Mouse (Mus musculus): ENCODE results near the gene Naaa.

The Naaa gene

DNA sequence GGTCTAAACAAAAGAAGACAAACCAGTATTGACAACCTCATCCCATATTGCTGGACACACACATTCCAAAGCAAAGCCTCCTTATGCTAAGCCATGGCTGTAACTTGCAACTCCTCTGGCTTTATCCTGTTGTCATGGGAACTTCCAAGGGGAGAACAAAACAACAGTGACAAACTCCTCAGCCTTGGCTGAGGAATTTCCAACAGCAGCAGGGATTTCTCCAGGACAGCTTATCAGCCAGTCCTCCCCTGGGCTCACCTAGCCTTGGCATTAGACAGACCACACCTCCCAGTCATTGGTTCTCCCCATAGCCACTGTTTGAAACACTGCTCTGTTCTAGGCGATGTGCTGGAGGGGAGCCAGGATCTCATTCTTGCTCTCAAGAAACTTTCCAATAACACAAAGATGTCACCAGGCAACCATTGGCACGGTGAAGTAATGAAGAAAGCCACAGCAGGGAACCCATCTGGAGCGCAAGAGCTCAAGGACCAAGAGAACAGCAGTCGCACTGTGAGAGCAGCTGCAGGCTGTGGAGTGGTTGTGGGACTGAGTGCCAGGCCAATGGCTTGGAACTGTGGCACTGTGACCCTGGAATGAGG, 14.1 kb downstream of the Naaa start:
- in situ Hi-C loops (cut with MboI, MseI) = no loop called here

DNA sequence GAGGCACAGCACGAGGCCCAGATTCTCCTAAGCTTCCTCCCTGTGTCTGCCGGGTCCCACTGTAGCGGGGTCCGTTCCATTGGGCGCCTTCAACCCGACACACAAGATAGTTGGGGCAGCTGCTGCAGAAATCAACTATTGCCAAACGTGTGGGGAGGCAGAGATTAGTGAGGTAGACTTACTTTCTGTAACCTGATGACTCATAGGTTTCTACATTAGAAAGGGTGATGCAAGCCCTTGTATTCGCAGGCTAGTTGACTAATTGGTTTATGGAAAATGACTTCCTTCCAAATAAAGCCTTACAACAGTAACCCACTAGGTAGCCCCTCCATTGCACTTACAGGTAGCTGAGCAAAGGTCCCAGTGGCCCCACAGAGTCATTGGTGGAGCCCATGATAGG, 15.3 kb downstream of the Naaa start:
- in situ Hi-C loops (cut with MboI, MseI) = no loop called here

DNA sequence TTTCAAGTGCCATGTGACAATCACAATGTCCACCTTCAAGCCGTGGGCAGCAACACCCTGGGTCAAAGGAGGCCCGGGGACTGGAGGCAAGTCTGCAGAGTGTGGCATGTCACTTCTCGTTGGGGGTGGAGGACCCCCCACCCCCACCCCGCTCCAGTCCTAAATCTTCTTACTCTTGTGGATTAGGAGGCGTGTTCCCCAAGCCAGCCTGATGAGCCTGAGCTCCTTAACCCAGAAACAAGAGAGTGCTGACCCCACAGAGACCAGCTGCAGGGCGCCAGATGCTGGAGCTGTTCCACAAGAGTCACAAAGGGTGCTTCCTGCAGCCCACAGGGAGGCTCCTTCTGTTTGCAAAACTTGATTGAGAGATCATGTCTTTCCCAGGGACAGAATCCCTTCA, 21.8 kb downstream of the Naaa start, which contains the start of gene Ppef2:
TSS of gene Ppef2 (minus strand) at position 61 of the 400 bp plus-strand sequence.
- in situ Hi-C loops (cut with MboI, MseI) = no loop called here

DNA sequence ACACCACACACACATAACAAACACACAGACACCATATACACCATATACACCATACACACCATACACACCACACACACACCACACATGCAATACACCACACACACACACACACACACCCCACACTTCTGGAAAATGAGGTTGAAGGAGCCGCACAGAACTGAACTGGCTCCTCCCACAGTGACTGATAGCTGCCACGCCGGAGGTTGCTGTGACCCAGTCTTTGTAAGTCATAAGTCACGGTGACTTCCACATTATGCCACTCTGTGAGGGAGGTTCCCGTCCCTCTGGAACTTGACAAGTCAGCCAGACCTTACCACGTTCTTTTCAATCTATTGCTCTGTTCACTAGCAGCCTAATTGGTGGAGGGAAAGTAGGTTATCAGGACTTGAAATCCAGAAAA, 23.5 kb downstream of the Naaa start:
- in situ Hi-C loops (cut with MboI, MseI) = no loop called here

DNA sequence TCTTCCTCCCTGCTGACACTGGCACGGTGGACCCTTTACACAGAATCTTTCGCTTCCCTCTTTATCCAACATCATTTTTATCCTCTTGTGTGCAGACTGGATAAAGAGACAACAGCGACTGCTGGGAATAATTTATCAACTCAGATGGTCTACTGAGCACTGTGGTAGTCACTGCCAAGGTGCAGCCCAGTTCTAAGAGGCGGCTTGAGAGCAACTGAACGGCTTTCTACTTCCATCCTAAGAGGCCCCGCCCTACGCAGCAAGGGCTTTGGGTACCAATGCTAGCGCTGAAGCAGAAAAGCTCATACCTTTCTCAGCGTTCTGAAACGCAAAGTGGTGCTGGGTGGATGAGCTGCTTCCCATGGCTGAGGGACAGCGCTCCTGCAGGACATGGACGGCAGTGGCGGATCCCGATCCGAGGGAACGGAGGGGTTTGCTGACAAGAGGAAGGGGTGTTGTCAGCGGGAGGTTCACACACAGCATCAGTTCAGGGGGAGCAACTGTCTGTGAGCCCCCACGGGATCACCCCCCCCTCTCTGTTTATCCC, 25.1 kb downstream of the Naaa start:
- in situ Hi-C loops (cut with MboI, MseI) = no loop called here

DNA sequence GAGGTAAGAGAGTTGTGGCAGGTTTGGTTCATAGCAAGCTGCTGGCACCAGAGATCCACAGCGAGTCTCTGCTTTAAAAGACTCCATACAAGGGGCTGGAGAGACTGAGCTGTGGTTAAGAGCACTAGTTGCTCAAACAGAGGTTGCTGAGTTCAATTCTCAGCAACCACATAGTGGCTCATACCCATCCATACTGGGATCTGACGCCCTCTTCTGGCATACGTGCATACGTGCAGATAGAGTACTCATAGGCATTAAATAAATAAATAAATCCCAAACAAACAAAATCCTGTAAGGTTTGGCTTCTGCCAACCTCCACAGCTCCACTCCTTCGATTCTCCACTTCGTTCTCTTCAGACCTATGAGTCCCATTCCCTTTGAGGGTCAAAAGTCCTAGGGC, 25.9 kb downstream of the Naaa start:
- in situ Hi-C loops (cut with MboI, MseI) = no loop called here

DNA sequence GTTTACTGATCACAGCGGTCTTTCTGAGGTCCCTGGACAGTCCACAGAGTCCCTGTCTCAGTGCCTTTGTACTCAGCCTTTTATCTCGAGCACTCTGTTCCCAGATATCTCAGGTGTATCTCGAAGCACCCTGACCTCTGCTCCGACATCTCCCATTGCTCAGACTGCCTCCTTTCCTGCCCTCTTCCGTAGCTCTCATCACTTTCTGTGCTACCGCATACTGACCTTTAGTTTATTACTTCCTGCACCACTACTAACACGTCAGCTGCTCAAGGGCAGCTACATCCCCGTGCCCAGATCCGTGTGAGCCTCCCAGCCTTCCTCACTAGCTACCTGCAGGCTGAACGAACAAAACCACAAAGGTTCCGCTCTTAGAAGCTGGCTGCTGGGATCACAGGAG, 29.4 kb downstream of the Naaa start:
- in situ Hi-C loops (cut with MboI, MseI) = loop anchor here (10.0 kb wide), 1 partner anchor 544 kb away; no protein-coding TSS in a partner anchor

DNA sequence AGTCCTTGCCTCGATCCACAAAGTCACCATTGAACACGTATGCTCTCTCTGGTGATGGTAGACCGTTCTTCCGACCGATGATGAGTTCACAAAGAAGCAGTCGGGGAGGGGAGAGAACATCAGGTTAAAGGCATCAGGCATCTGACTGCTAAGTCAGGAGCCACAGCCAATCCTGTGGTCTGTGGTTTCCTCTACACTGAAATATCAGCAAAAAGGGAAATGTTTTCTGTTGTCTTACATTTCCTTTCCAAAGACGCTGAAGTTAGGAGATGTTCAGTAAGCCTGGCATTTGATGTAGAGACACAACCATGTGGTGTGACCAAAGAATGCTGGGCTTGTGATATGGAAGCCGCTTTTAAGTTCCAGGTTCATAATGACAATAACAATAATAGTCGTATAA, 32.5 kb downstream of the Naaa start:
- in situ Hi-C loops (cut with MboI, MseI) = loop anchor here (10.0 kb wide), 1 partner anchor 541 kb away; no protein-coding TSS in a partner anchor

DNA sequence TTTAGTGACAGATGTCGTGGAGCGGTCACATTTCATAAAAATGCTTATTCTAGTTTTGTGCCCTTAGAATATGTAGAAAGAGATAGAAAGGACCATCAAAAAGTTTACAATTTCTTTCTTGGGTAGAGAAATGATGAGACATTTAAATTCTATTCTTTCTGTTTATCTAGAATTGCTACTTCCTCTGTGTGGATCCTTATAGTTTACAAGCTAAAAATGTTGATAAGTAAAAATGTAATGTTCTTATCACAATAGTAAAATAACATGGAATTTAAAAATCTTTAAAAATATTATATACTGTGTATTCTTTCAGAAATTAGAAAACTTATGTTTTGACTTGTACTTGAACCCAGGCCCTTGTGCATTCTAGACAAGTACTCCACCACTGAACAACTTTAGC, 33.1 kb downstream of the Naaa start:
- in situ Hi-C loops (cut with MboI, MseI) = loop anchor here (10.0 kb wide), 1 partner anchor 540 kb away; no protein-coding TSS in a partner anchor

DNA sequence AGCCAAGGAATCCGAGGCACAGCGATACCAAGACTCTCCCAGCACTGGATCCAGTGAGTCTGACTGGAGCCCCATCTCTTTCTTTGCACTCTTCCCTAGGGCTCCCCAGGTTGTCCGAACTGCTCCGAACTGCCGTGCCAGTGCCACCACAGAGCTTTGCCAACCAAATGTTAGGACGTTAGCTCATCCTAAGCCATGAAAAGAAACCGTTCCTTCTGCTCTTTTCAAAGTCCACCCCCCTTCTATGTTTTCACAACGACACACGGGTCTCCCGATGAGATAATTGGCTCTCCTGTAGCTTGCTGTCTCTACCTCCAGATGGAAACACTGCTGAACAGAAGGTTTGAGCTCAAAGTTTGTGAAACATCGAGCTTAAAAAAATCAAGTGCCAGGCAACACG, 37.2 kb downstream of the Naaa start:
- in situ Hi-C loops (cut with MboI, MseI) = loop anchor here (10.0 kb wide), 1 partner anchor 536 kb away; no protein-coding TSS in a partner anchor

DNA sequence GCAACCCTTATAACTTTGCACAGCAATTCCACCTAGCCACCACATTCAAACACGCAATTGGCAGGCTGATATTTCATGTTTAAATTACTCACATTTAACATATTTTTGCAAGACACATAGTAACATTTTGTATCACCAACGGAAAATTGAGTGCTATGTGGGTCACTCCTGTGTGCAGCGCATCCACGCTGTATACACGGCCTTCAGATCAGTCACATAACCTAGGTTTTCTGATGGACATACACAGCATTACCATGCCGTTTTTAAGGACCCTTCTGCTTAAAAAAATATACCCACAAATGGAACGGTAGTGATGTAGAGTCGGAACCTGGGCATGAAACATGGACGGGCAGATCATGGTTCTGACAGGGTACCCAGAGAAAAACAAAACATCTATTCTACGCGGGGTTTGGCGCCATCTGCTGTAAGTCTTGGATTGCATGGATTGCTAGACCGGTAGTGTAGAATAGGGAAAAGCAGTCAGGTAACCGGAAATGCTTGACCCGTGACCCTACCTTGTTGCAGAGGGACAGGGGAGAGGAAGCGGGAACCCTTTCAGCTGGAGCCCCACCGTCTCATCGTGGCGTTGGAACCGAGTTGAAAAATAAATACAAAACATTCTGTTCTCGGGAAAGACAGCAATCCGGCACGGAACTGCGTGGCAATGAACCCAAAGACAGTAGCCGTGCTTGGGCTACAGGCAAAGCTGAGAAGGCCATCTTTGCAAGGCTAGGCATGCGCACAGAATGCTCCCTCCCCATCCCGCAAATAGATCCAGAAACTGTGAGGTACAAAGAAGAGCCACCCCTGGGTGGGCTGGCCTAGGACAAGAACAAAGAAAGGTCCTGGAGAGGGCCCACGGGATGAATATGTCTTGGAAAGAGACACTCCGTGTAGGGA, 38.4 kb downstream of the Naaa start:
- in situ Hi-C loops (cut with MboI, MseI) = loop anchor here (10.0 kb wide), 1 partner anchor 535 kb away; no protein-coding TSS in a partner anchor

DNA sequence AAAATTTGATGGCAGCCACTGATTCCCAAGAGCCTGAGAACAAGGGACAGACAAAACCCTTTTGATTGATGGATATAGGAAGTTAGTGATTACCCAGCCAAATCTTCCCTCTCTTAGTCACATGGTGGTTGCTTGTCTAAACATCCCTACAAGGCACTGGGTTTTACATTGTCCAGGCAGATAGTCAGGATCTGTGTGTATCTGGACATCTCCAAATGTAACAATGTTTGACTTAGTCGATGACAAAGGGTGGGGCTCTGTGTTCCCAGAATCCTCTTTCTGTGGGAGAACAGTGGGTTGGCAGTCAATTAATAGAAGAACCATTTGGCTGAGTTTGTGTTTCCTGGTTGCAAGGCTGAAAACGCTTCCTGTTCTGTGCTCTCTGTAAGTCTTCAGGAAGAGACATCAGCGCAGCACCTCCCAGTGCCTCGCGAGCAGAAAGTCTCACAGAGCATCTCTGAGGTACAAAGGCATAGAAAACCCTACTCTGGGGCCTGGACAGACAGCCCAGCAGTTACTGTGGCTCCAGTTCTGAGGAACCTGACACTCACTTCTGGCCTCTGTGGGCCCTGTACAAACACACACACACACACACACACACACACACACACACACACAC, 42.9 kb downstream of the Naaa start:
- in situ Hi-C loops (cut with MboI, MseI) = no loop called here

DNA sequence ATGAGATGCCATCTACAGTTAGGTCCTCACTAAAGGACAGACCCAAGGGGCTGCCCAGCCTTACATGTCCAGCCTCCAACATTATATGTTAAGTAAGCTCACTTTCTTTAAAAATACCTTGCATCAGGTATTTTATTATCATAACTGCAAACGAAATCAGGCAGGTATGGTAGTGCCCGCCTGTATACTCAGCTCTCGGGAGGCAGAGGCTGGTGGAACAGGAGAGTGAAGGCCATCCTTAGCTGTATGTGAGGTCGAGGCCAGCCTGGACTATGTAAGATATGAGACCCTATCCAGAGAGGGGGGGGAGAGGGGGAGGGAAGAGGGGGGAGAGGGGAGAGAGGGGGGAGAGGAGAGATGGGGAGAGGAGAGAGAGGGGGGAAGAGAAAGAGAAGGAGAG, 44.6 kb downstream of the Naaa start:
- in situ Hi-C loops (cut with MboI, MseI) = no loop called here

DNA sequence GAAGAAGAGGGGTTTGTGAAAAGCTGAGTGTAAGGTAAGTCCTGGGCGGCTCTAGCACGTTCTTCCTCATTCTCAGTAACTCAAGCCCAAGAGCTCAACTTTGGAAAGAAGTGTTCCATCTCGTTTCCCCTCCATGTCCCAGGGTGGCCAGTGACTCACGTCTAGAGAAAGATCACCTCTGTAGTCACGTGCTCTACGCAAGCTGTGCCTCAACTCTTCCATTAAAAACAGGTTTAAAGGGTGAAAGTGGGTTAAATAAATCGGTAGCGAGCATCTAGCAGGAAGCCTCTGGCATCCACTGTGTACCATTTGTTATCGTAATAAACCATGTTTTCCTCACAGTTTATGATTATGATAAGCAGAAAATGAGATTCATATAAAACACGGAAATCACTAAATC, 46.1 kb downstream of the Naaa start:
- in situ Hi-C loops (cut with MboI, MseI) = no loop called here

DNA sequence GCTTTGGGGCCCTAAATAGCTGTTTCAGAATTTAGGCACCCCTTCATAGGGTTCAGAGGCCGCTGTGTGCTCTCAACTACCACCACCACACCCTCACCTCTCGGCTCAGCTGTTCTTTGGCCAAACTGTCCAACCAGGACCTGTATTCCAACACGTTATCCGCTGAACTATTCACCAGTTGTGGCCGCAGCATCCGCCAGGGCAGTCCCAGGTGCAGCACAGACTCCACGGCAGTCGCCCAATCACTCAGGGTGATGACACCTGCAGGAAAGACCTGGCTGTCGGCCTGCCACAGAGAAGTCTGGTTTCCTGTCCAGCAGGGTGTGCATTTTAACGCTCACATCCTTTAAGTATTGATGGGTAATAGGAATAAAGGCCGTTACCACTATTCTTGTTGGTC, 47.7 kb downstream of the Naaa start:
- in situ Hi-C loops (cut with MboI, MseI) = no loop called here

DNA sequence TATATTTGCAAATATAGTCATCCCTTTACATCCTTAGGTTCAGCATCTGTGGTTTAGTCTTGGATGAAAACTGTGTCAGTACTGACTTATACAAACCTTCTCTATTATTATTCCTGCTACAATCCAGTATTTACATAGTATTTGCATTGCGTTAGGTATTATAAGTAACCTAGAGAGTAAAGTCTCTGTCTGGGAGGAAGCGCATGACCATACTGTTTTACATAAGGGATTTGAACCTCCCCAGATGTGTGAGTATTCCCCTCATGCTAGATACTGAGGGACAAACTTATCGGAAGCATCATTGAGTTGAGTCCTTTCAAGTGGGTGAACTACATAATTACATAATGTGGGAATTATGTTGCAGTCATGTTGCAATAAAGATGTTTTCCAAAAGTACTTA, 48.5 kb downstream of the Naaa start:
- in situ Hi-C loops (cut with MboI, MseI) = no loop called here

DNA sequence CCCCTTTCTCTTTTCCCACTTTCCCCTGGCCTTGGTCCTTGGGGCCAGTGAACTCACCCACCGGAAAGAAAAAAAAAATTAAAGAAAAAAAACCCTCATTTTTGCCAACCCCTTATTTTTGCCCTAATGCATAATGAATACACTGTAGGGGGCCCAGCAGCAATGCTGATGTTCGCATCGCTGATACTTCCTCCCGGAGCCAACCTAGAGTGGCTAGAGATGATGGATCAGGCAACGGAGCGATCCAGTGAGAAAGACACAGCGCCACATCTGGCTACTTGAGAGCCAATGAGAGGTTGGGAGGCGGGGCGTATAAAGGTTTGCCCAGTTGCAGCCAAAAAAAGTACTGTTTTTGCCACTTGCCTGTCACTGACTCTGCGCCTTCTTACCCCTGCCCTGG, 49.2 kb downstream of the Naaa start:
- in situ Hi-C loops (cut with MboI, MseI) = no loop called here

DNA sequence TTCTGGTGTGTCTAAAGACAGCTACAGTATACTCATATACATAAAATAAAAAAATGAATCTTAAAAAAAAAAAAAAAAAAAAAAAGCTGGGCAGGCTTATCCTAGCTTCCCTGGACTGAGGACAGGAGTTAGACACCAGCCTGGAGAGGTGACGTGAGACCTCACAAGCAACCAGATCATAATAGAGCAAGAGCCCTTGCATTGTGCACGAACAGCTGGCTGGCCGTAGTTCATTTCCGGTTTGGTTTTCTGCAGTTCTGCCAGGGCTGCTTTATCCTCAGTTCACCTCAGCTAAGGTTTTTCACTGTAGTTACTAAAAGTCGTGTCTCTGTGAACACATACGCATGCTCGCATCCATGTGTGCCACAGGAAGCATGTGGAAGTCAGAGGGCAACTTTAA, 50.2 kb downstream of the Naaa start:
- in situ Hi-C loops (cut with MboI, MseI) = no loop called here

DNA sequence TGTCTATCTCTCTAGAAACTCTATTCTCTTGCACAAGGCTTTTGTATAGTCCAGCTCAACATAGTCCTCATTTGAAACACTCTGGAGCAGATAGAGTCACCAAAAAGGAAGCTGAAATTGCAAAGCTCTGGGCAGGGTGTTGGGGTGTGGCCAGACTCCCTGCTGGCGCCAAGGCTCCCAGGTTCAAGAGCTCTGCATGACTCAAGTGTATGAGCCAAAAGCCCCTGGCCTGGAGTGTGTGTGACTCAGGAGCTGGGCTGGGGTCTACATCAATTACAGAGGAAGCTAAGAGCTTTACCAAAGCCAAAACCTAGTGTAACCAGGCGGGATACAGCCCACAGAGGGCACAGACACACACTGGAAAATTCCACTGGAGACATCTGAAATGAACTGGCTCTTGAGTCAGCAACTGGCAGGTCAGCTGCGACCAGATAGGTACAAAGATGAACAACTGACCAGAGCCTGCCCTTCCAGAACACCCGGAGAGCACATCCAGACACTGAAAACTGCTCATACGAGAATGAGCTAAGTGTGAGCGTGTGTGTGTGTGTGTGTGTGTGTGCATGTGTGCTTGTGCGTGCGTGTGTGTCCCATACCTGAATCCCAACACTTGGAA, 57.6 kb downstream of the Naaa start:
- in situ Hi-C loops (cut with MboI, MseI) = no loop called here

DNA sequence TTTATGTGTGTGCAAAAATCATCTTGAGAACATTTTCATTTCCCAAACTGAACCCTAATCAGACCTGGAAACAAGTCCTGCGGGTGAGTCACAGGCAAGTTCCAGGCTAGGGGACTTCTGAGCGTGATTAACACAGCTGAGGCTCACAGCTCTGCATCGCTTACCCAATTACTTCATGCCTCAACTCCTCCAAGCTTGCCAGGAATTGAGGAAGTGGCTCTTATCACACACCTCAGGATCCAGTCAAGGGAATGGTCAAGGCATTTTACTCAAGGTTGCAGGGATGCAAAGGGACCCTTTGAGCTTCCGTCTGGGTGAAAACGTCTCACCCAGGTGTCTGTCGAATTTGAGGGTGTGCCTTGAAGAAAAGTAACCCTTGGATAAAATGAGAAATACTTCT, 58.1 kb downstream of the Naaa start:
- in situ Hi-C loops (cut with MboI, MseI) = no loop called here

DNA sequence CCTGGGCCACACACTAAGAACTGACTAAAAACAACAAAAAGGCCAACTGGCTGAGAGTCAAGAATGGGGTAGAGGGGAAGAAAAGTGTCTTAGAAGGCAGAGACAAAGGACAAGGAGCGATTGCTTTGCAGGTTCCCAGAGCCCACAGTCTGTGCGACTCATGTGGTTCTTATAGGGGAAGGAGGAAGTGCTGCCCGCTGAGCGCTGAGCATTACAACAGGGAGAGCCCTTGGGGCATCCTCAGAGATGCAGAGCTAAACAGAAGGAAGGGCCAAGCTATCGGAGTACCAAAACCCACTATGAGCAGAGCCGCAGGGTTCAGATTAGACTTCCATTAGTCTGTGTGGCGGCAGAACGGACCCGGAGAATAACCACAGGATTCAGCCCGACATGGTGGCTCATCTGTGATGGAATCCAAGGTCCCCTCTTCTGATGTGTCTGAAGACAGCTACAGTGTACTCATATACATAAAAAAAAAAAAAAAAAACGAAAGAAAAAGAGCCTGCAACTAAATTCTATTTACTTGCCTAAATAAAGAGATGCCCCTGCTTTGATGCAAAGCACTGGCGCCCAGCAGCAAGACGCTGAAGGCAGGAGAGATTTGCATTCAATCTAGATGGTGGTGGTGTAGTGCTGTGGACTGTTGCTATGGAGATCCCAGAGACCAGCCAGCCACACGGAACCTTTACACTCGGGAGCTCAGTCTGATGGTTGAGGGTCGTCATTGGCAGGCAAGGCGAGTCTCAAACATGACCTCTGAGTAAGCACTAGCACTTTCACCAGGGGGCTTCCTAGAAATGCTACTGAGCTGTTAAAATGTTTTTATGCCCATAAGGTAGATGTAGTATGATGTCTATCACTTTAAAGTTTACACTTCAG, 58.8 kb downstream of the Naaa start:
- in situ Hi-C loops (cut with MboI, MseI) = no loop called here

Data from T-helper 2 cell (primary cell).